In genomic region chr5:64716551-64716950, GRCm38 (mm10) we compare ENCODE assay signal across 26 mouse cellular contexts.
A peak's percentile ranks its signal among the peaks of the same experiment; 100 is the strongest.
DNase-seq lines count a peak whose midpoint lies in the region; ATAC-seq and TF ChIP-seq lines count a peak whose summit lies in the region.
"Had no signal": no experiment of that assay in that cellular context is flagged by ENCODE, and none has a peak within 500 bp of the region (broad histone marks: within the 10 kb centered on the region; RNA-seq: fewer than 3 reads in every experiment).

No protein-coding gene starts in this region.

- intact Hi-C loops in heart, postnatal 14 days (cut with DNase I) = no loop called here
- intact Hi-C loops in gastrocnemius, postnatal 14 days (cut with DNase I; ENCODE audit: low total_unique reads) = no loop called here

- DNase-seq in heart, adult 18-20 months = peak; percentile 18 to 44
- DNase-seq in heart, postnatal 14 days = no peak
- DNase-seq in liver, adult 2 months (ENCODE audit: extremely low read depth, low read depth, low spot score) = peak; percentile 33
- DNase-seq in liver = no peak
- no peak for DNase-seq in gastrocnemius, postnatal 14 days
- DNase-seq in kidney, adult 8-10 months = no peak
- DNase-seq: adrenal gland, postnatal 25 days; cerebellum, adult 9-11 months; gastrocnemius, postnatal 36 days; kidney, adult 2 months; kidney, postnatal 10 days; left cerebral cortex, postnatal 4 days; lung, postnatal 36 days; right cerebral cortex, adult 18-20 months; right cerebral cortex, postnatal 4 days; thymus, postnatal 25 days had no signal

- H3K9ac ChIP-seq in liver, adult 2 months (ENCODE audit: low read depth, low read length) = no peak overlapping the region
- H3K9ac ChIP-seq: hindbrain, embryonic 15.5 days; limb, embryonic 15.5 days; lung, embryonic 15.5 days; neural tube, embryonic 15.5 days; stomach, embryonic 15.5 days had no signal

- H3K27ac ChIP-seq in liver, adult 2 months (replicated peaks; ENCODE audit: insufficient read depth, low read depth, low read length) = no peak overlapping the region
- H3K27ac ChIP-seq: embryonic facial prominence, embryonic 10.5 days; forebrain, embryonic 10.5 days; hindbrain, embryonic 15.5 days; limb, embryonic 15.5 days; lung, embryonic 15.5 days; neural tube, embryonic 15.5 days; stomach, embryonic 15.5 days had no signal

- H3K4me3 ChIP-seq in liver, adult 2 months (ENCODE audit: insufficient read depth, low read depth, low read length) = no peak overlapping the region
- H3K4me3 ChIP-seq: embryonic facial prominence, embryonic 10.5 days; forebrain, embryonic 10.5 days; hindbrain, embryonic 15.5 days; limb, embryonic 15.5 days; lung, embryonic 15.5 days; neural tube, embryonic 15.5 days; stomach, embryonic 15.5 days had no signal

- H3K79me2 ChIP-seq in liver, adult 2 months (ENCODE audit: control insufficient read depth, insufficient read depth, low read length) = no peaks in the 10 kb centered on the region

- WGBS in liver, adult 2 months = 78% methylated on average over 4 of the region's 4 CpGs

- peak; percentile 56; the same call in 1 of the 2 replicates for ATAC-seq in granulocyte monocyte progenitor cell, adult 5-6 weeks (replicated peaks; ENCODE audit: poor library complexity, severe bottlenecking)
- peak; percentile 35; the same call in 1 of the 2 replicates for ATAC-seq in monocyte, adult 5-6 weeks (replicated peaks; ENCODE audit: insufficient number of reproducible peaks, low FRiP score, low TSS enrichment, poor library complexity, severe bottlenecking)
- ATAC-seq: CD4-positive, CD25-positive, alpha-beta regulatory T cell, adult 4 months had no signal

- TF ChIP-seq POLR2A in liver, adult 2 months (IDR thresholded peaks at IDR 0.05; ENCODE audit: extremely low read depth, insufficient read depth, low read length) = no peak

- H3K36me3 ChIP-seq in liver, adult 2 months (ENCODE audit: control insufficient read depth, insufficient read depth, low read length) = no peaks in the 10 kb centered on the region
- H3K36me3 ChIP-seq: embryonic facial prominence, embryonic 10.5 days; forebrain, embryonic 10.5 days; hindbrain, embryonic 15.5 days; limb, embryonic 15.5 days; lung, embryonic 15.5 days; neural tube, embryonic 15.5 days; stomach, embryonic 15.5 days had no signal

- H3K4me1 ChIP-seq in liver, adult 2 months (ENCODE audit: control insufficient read depth, insufficient read depth, low read length) = no peaks in the 10 kb centered on the region
- H3K4me1 ChIP-seq: hindbrain, embryonic 15.5 days; limb, embryonic 15.5 days; lung, embryonic 15.5 days; neural tube, embryonic 15.5 days; stomach, embryonic 15.5 days had no signal

- no peaks in the 10 kb centered on the region for H3K27me3 ChIP-seq in liver, adult 2 months (ENCODE audit: control insufficient read depth, insufficient read depth, low read length)
- H3K27me3 ChIP-seq: hindbrain, embryonic 15.5 days; limb, embryonic 15.5 days; lung, embryonic 15.5 days; neural tube, embryonic 15.5 days; stomach, embryonic 15.5 days had no signal

- no peak for TF ChIP-seq CTCF in liver, adult 2 months (IDR thresholded peaks at IDR 0.05; ENCODE audit: low read depth, low read length)

Comparison
In these comparisons a context has a peak if more than half of its experiments do, and no peak if none do; other contexts are left out.
1. DNase-seq: peak in heart, adult 18-20 months (2 of 2) and liver, adult 2 months (single experiment); none in heart, postnatal 14 days (0 of 2), liver (single experiment), gastrocnemius, postnatal 14 days (single experiment) and kidney, adult 8-10 months (0 of 2).